Mouse (Mus musculus): ENCODE data around the gene Slit3.

GRCm38 (mm10) chr11:35136625-35137024 lies 15.6 kb downstream of the Slit3 start:
- TF ChIP-seq GATA1 (IDR thresholded peaks at IDR 0.05; ENCODE audit: borderline replicate concordance, low read length) (no peak), CTCF (IDR thresholded peaks at IDR 0.05; ENCODE audit: low read depth, low read length) (no peak), POLR2AphosphoS5 (IDR thresholded peaks at IDR 0.05; ENCODE audit: insufficient replicate concordance, low read depth, low read length) (no peak), TAL1 (conservative IDR thresholded peaks at IDR 0.05; ENCODE audit: low read depth, low read length) (no peak), GATA2 (IDR thresholded peaks at IDR 0.05; ENCODE audit: borderline replicate concordance, low read depth, low read length) (no peak)

All from G1E (cell line).